Mouse (Mus musculus) neutrophil, adult 83 days (primary cell): Measurements from ENCODE around the gene Gm2956. TPM values are rescaled to one million over a fixed set of nuclear protein-coding genes. Genes with fewer than 3 reads are reported as not detected.

ENCODE experiments used
- total RNA-seq, 2 experiments: library from RNA; stranded (reverse); gene quantifications; one replicate each; pipeline ENCODE4 v1.2.4; 2023

The Gm2956 gene
- not detected for total RNA-seq

DNA sequence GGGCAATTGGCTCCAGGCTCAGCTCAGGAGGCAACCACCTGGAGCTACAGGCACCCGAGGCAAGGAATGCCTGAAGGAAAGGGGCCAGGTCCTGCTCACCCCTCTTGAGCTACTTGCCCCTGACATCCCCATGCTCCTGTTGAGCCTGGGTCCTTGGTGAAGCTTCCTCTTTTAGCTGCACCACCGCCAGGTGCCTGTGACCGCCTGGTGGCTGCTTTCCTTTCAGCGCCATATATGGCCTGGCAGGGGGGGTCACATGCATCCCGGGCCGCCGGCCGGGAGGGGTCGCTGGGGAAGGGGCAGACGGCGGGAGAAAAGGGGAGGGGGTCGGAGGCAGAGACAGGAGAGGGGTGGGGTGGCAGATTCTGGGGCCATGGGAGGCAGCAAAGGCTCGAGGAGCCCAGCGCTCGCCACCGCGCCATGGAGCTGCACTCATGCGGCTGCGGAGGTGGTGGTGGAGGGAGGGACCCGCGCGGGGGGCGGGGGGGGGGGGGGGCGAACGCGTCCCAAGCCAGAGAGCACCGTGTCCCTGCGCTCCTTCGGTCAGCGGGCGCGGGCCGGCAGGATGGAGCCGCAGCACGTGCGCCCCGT, at the start of gene Gm2956:
Gene Gm2956 (plus strand): TSS at position 541 of the 591 bp plus-strand sequence.

DNA sequence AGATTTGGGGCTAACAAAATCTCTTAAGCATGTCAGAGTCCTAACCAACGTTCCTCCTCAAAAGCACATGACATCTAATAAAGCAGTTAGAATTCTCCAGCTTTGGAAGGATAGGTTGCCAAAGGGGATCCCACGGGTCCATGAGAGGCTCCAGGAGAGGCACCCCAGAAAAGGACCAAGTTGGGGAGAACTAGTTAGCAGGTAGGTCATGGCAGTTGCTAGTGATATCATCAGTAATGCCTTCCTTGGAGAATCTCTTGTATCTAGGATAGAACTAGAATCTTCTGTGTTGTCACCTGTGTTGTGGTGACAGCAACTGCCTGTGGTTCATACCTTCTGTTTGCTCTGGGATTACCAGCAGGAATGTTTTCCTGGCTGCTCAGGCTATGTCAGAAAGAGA, 62.4 kb downstream of the Gm2956 start, which contains the start of gene Gm10413:
Gene Gm10413 (plus strand): TSS at position 301 of the 400 bp plus-strand sequence.

Other genes starting within 250 kb of the Gm2956 start
- not detected for gene Gm10340, start 198.6 kb upstream of the Gm2956 start, total RNA-seq
- not detected for gene Gm5795, start 144.4 kb upstream of the Gm2956 start, total RNA-seq
- gene D830030K20Rik, start 124.1 kb upstream of the Gm2956 start, total RNA-seq: not detected
- not detected for gene Gm10413, start 62.5 kb downstream of the Gm2956 start, total RNA-seq
- not detected for gene Gm10409, start 80.0 kb downstream of the Gm2956 start, total RNA-seq
- not detected for gene Gm3005, start 95.5 kb downstream of the Gm2956 start, total RNA-seq
- not detected for gene Gm10408, start 116.8 kb downstream of the Gm2956 start, total RNA-seq